Mouse (Mus musculus) cortical plate, adult 2 months (tissue): ENCODE measurements around the gene Wipf3. TPM values are rescaled to one million over a fixed set of nuclear protein-coding genes. Genes with fewer than 3 reads are reported as not detected.

Source experiments
- H3K27ac ChIP-seq: fragments of 200-500 bp; 2 replicates; pipeline ENCODE4 v1.5.1; 2012; ENCODE audit warnings: low read length, control low read depth, inconsistent platforms; ENCODE audit not compliant: insufficient read depth
- H3K4me1 ChIP-seq: fragments of 200-500 bp; 2 replicates; pipeline ENCODE4 v1.6.1; 2011; ENCODE audit warnings: low read length; ENCODE audit not compliant: control insufficient read depth, insufficient read depth
- H3K4me3 ChIP-seq: fragments of 200-500 bp; 2 replicates; pipeline ENCODE4 v1.5.1; 2011; ENCODE audit warnings: mild to moderate bottlenecking, low read length, control low read depth; ENCODE audit not compliant: insufficient read depth
- CTCF ChIP-seq: fragments of 200-500 bp; IDR thresholded peaks from 2 replicates; pipeline ENCODE4 v1.5.1; 2011; ENCODE audit warnings: mild to moderate bottlenecking, control low read depth, low read length; ENCODE audit not compliant: insufficient read depth; ENCODE audit errors: extremely low read depth
- POLR2A ChIP-seq: fragments of 200-500 bp; IDR thresholded peaks from 2 replicates; pipeline ENCODE4 v1.6.1; 2011; ENCODE audit warnings: mild to moderate bottlenecking, low read length, control low read depth; ENCODE audit not compliant: insufficient read depth; ENCODE audit errors: extremely low read depth
- polyA plus RNA-seq: library from polyadenylated mRNA; depleted of rRNA; stranded (reverse); fragments of >200 nt; gene quantifications from 2 replicates; pipeline ENCODE4 v1.2.3, GENCODE M21; 2012

Gene Wipf3
- polyA plus RNA-seq, 1 experiment: 46.6 TPM

GRCm38 (mm10) chr6:54516512-54517134 is 87.2 kb downstream of the Wipf3 start:
- Histone ChIP-seq H3K4me3 (no peak overlapping the region), H3K27ac (no peak overlapping the region), H3K4me1 (peaks cover 3% of the 10 kb centered on the region)
- TF ChIP-seq CTCF (no peak), POLR2A (no peak)

GRCm38 (mm10) chr6:54518758-54519157 is 89.4 kb downstream of the Wipf3 start:
- Histone ChIP-seq H3K4me1 (peaks cover 3% of the 10 kb centered on the region), H3K27ac (no peak overlapping the region), H3K4me3 (no peak overlapping the region)
- TF ChIP-seq CTCF: no peak
- no peak for TF ChIP-seq POLR2A

GRCm38 (mm10) chr6:54528666-54529065 is 99.3 kb downstream of the Wipf3 start:
- TF ChIP-seq POLR2A (no peak), CTCF (no peak)
- Histone ChIP-seq H3K27ac (no peak overlapping the region), H3K4me1 (peaks cover 10% of the 10 kb centered on the region), H3K4me3 (no peak overlapping the region)

GRCm38 (mm10) chr6:54530182-54530581 is 100.8 kb downstream of the Wipf3 start:
- TF ChIP-seq CTCF (no peak), POLR2A (no peak)
- Histone ChIP-seq H3K4me3 (no peak overlapping the region), H3K4me1 (peaks cover 10% of the 10 kb centered on the region), H3K27ac (no peak overlapping the region)

GRCm38 (mm10) chr6:54531048-54531481 is 101.7 kb downstream of the Wipf3 start:
- no peak overlapping the region for H3K4me3 ChIP-seq
- H3K27ac ChIP-seq: no peak overlapping the region
- TF ChIP-seq POLR2A (no peak), CTCF (no peak)
- peaks cover 10% of the 10 kb centered on the region for H3K4me1 ChIP-seq

GRCm38 (mm10) chr6:54535485-54535884 is 106.1 kb downstream of the Wipf3 start:
- TF ChIP-seq POLR2A (no peak), CTCF (no peak)
- Histone ChIP-seq H3K4me1 (peaks cover 10% of the 10 kb centered on the region), H3K4me3 (no peak overlapping the region), H3K27ac (no peak overlapping the region)

- TF ChIP-seq CTCF: no peak
- no peak for TF ChIP-seq POLR2A
- Histone ChIP-seq H3K4me1 (peaks cover 8% of the 10 kb centered on the region), H3K4me3 (no peak overlapping the region), H3K27ac (no peak overlapping the region)
Observed at GRCm38 (mm10) chr6:54537053-54537452, 107.7 kb downstream of the Wipf3 start.

GRCm38 (mm10) chr6:54538773-54539173 is 109.4 kb downstream of the Wipf3 start:
- H3K4me3 ChIP-seq: no peak overlapping the region
- no peak overlapping the region for H3K27ac ChIP-seq
- peaks cover 8% of the 10 kb centered on the region for H3K4me1 ChIP-seq
- TF ChIP-seq CTCF (no peak), POLR2A (no peak)

- Histone ChIP-seq H3K27ac (no peak overlapping the region), H3K4me3 (no peak overlapping the region), H3K4me1 (peaks cover 8% of the 10 kb centered on the region)
- TF ChIP-seq POLR2A (no peak), CTCF (no peak)
Observed at GRCm38 (mm10) chr6:54539396-54539795, 110.0 kb downstream of the Wipf3 start.

- Histone ChIP-seq H3K4me3 (no peak overlapping the region), H3K27ac (no peak overlapping the region; the same call in 1 of the 2 replicates), H3K4me1 (peaks cover 8% of the 10 kb centered on the region)
- no peak for TF ChIP-seq POLR2A
- no peak for TF ChIP-seq CTCF
Observed at GRCm38 (mm10) chr6:54540252-54540887, 111.0 kb downstream of the Wipf3 start.

GRCm38 (mm10) chr6:54542836-54543235 is 113.4 kb downstream of the Wipf3 start:
- H3K4me3 ChIP-seq: no peak overlapping the region
- TF ChIP-seq CTCF (no peak), POLR2A (no peak)
- peaks cover 10% of the 10 kb centered on the region for H3K4me1 ChIP-seq
- H3K27ac ChIP-seq: no peak overlapping the region
